In genomic region chr17:87502388-87503369, GRCm38 (mm10) we compare ENCODE assay signal across 8 mouse cellular contexts. TPM values are rescaled to one million over a fixed set of nuclear protein-coding genes. Genes with fewer than 3 reads are reported as not detected.
DNase-seq lines count a peak whose midpoint lies in the region; ATAC-seq and TF ChIP-seq lines count a peak whose summit lies in the region.

No protein-coding gene starts in this region.

- H3K4me2 ChIP-seq in lung, embryonic 15.5 days, result peak overlapping the region; percentile 31
- peak overlapping the region; percentile 10; the same call in 1 of the 2 replicates for H3K4me2 ChIP-seq in forebrain, embryonic 12.5 days
- peak overlapping the region; percentile 31 for H3K4me2 ChIP-seq in limb, embryonic 12.5 days

- no peak for DNase-seq in lung, postnatal 36 days
- peak; percentile 33 for DNase-seq in thymus, postnatal 0 days (ENCODE audit: low spot score)
- no peak for DNase-seq in left cerebral cortex, adult 8-10 months (ENCODE audit: low spot score in 2 of 2)
- DNase-seq in kidney, adult 2 months, result no peak

- TF ChIP-seq CTCF in kidney, adult 2 months (conservative IDR thresholded peaks at IDR 0.05; ENCODE audit: insufficient read depth, insufficient read length, low read depth, low read length), result no peak

- no peaks in the 10 kb centered on the region for H3K9me3 ChIP-seq in lung, embryonic 15.5 days
- H3K9me3 ChIP-seq in forebrain, embryonic 12.5 days, result no peaks in the 10 kb centered on the region
- no peaks in the 10 kb centered on the region for H3K9me3 ChIP-seq in limb, embryonic 12.5 days

- H3K4me3 ChIP-seq in lung, embryonic 15.5 days, result no peak overlapping the region
- H3K4me3 ChIP-seq in forebrain, embryonic 12.5 days (replicated peaks), result no peak overlapping the region
- no peak overlapping the region for H3K4me3 ChIP-seq in limb, embryonic 12.5 days (replicated peaks)
- no peak overlapping the region for H3K4me3 ChIP-seq in kidney, adult 2 months (ENCODE audit: insufficient read depth, low read depth, low read length)

- no peak for ATAC-seq in lung, embryonic 15.5 days (ENCODE audit: borderline replicate concordance, extremely low read depth, low FRiP score, low TSS enrichment)
- peak; percentile 57; the same call in 1 of the 2 replicates for ATAC-seq in forebrain, embryonic 12.5 days (ENCODE audit: low FRiP score)
- peak; percentile 57; the same call in 1 of the 2 replicates for ATAC-seq in limb, embryonic 12.5 days (ENCODE audit: insufficient number of reproducible peaks, insufficient read depth, low FRiP score, low TSS enrichment, low read depth)
- ATAC-seq in megakaryocyte-erythroid progenitor cell, adult 5-6 weeks (replicated peaks; ENCODE audit: low FRiP score, low TSS enrichment, poor library complexity, severe bottlenecking), result no peak

- TF ChIP-seq POLR2A in kidney, adult 2 months (IDR thresholded peaks at IDR 0.05; ENCODE audit: low read depth, low read length), result no peak

- no peak overlapping the region for H3K9ac ChIP-seq in lung, embryonic 15.5 days
- no peak overlapping the region for H3K9ac ChIP-seq in forebrain, embryonic 12.5 days
- no peak overlapping the region for H3K9ac ChIP-seq in limb, embryonic 12.5 days (replicated peaks)

- H3K27me3 ChIP-seq in lung, embryonic 15.5 days, result no peaks in the 10 kb centered on the region
- H3K27me3 ChIP-seq in forebrain, embryonic 12.5 days, result peaks cover 3% of the 10 kb centered on the region; the same call in 1 of the 2 replicates
- H3K27me3 ChIP-seq in limb, embryonic 12.5 days, result 0 out of 2 replicates have a peak, but pooled peaks cover 4% of the 10 kb centered on the region
- H3K27me3 ChIP-seq in kidney, adult 2 months (replicated peaks; ENCODE audit: control insufficient read depth, insufficient read depth, low read length), result no peaks in the 10 kb centered on the region

- H3K36me3 ChIP-seq in lung, embryonic 15.5 days, result no peaks in the 10 kb centered on the region
- no peaks in the 10 kb centered on the region for H3K36me3 ChIP-seq in forebrain, embryonic 12.5 days (replicated peaks)
- H3K36me3 ChIP-seq in limb, embryonic 12.5 days, result no peaks in the 10 kb centered on the region
- H3K36me3 ChIP-seq in kidney, adult 2 months (ENCODE audit: control insufficient read depth, insufficient read depth, low read length), result no peaks in the 10 kb centered on the region

- WGBS in lung, embryonic 15.5 days, result 16% methylated on average over 14 of the region's 14 CpGs
- WGBS in forebrain, embryonic 12.5 days, result 25% methylated on average over 13 of the region's 14 CpGs
- 11% methylated on average over 13 of the region's 14 CpGs for WGBS in limb, embryonic 12.5 days
- 30% methylated on average over 14 of the region's 14 CpGs for WGBS in kidney, adult 2 months

- 0 out of 2 replicates have a peak overlapping the region, but pooled peaks have one; percentile 39 for H3K27ac ChIP-seq in lung, embryonic 15.5 days
- no peak overlapping the region for H3K27ac ChIP-seq in forebrain, embryonic 12.5 days
- H3K27ac ChIP-seq in limb, embryonic 12.5 days, result peak overlapping the region; percentile 62; the same call in 1 of the 2 replicates
- no peak overlapping the region for H3K27ac ChIP-seq in kidney, adult 2 months (ENCODE audit: insufficient read depth, low read depth, low read length)

- H3K4me1 ChIP-seq in lung, embryonic 15.5 days, result peaks cover 22% of the 10 kb centered on the region
- peaks cover 14% of the 10 kb centered on the region for H3K4me1 ChIP-seq in forebrain, embryonic 12.5 days
- peaks cover 21% of the 10 kb centered on the region for H3K4me1 ChIP-seq in limb, embryonic 12.5 days (replicated peaks)
- H3K4me1 ChIP-seq in kidney, adult 2 months (ENCODE audit: control insufficient read depth, insufficient read depth, low read length), result no peaks in the 10 kb centered on the region

RNA-seq across cellular contexts. Expression of gene Calm2, which starts 55.9 kb away (rescaled TPM):
- polyA plus RNA-seq in lung, embryonic 15.5 days (2015; fragmentation: Nextera tagmentation; extraction: Ambion mirVana), result 942 and 944 TPM in 2 replicates
- polyA plus RNA-seq in forebrain, embryonic 12.5 days (2016; fragmentation: Nextera tagmentation; extraction: Ambion mirVana), result 1,267 and 1,277 TPM in 2 replicates
- polyA plus RNA-seq in limb, embryonic 12.5 days (2016; fragmentation: Nextera tagmentation; extraction: Ambion mirVana), result 850 and 865 TPM in 2 replicates
- 943 and 956 TPM in 2 replicates for polyA plus RNA-seq in thymus, postnatal 0 days (2015; fragmentation: Nextera tagmentation; extraction: Ambion mirVana)
- total RNA-seq in left cerebral cortex, adult 8-10 months (2022), result 1,000 to 10,000 TPM; 2,138 to 2,258 (median 2,232) TPM
- polyA plus RNA-seq in kidney, adult 2 months (2012; rRNA removed), result 40.5 and 78.8 TPM in 2 replicates
- 286 and 288 TPM in 2 replicates for total RNA-seq in megakaryocyte-erythroid progenitor cell, adult 5-6 weeks (2014; fragmentation: Nextera tagmentation)
- total RNA-seq in megakaryocyte-erythroid progenitor cell, adult 5-6 weeks (2017), result 970 and 1,345 TPM in 2 replicates

Comparison
In these comparisons a context has a peak if more than half of its experiments do, and no peak if none do; other contexts are left out.
1. ATAC-seq: peak in forebrain, embryonic 12.5 days (single experiment) and limb, embryonic 12.5 days (single experiment); none in lung, embryonic 15.5 days (single experiment) and megakaryocyte-erythroid progenitor cell, adult 5-6 weeks (single experiment).
2. H3K27ac ChIP-seq: peak in lung, embryonic 15.5 days (single experiment) and limb, embryonic 12.5 days (single experiment); none in forebrain, embryonic 12.5 days (single experiment) and kidney, adult 2 months (single experiment).
3. RNA of gene Calm2, which starts 55.9 kb away (polyA plus RNA-seq): 1,267 to 1,277 TPM in forebrain, embryonic 12.5 days, 943 to 956 TPM in thymus, postnatal 0 days, 942 to 944 TPM in lung, embryonic 15.5 days and 850 to 865 TPM in limb, embryonic 12.5 days; 40.5 to 78.8 TPM in kidney, adult 2 months; every median in the first group is over 10 times any median in the second.
4. Peak in every context shown above with its lines, with median percentiles within 50 percentile points of each other: H3K4me2 ChIP-seq.